Mouse (Mus musculus): ENCODE measurements around the gene Olfr1425.
"Not testable (repeated sequence)": the region's sequence is repeated elsewhere in the genome, so short reads cannot be mapped to it uniquely, and the experiment has no call there.

The Olfr1425 gene

DNA sequence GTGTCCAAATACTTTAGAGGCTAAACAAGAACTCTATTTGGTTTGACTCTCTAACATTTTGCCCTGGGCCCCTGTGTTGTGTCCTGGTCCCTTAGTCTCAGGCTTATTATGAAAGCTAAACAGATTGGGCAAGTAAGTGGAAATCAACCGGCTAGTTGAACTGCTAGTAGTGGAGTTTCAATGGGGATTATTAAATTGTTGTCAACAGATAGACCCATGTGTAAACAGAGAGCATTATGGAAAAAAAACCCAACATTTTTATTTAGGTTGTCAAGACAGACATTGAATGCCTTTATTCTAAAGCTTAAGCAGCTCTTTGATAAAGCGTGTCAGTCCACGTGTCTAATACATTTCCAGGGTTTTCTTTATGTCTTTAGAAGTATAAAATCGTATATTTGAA, at the start of gene Olfr1425:
Gene Olfr1425 (minus strand): TSS at position 101 of the 400 bp plus-strand sequence.
- DNase-seq (ENCODE audit: low read depth) = not testable (repeated sequence)

DNA sequence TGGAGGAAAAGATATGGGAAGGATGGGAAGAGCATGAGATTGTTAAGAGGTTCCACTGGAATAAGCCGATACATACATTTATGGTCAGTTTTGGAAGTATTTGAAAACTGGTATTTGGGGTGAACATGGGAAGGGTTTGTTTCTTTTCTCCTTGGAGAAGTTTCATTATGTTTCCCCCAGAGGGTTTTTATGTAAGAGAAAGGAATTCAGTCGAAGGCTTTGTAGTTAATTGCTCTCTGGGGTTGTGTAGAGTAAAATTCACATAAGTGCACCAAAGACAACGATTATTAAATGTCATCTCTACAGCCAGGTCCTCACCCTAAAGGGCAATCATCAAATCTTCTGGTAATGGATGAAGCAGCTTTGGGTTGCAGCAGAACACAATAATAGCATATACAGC, 45.6 kb upstream of the Olfr1425 start, which contains the start of gene Olfr76:
Gene Olfr76 (minus strand): TSS at position 101 of the 400 bp plus-strand sequence.
- no peak for DNase-seq (ENCODE audit: low read depth)

DNA sequence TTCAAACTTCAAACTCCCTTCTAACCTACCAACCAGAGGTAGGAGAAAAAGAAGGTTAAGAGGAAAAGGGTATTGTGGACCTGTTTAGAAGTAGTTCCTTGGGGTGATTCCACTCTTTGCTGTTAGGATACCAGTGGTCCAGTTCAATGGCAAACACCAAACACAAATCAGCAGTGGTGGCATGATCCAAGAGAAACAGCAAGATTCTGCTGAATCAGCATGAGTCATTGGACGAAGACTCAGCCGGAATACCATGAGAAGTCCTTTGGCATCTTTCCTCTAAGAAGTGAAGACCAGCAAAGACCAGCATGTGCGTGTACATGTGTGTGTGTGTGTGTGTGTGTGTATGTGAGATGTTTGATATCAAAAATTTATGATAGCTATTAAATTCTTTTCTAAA, 38.9 kb upstream of the Olfr1425 start:
- DNase-seq (ENCODE audit: low read depth) = no peak

DNA sequence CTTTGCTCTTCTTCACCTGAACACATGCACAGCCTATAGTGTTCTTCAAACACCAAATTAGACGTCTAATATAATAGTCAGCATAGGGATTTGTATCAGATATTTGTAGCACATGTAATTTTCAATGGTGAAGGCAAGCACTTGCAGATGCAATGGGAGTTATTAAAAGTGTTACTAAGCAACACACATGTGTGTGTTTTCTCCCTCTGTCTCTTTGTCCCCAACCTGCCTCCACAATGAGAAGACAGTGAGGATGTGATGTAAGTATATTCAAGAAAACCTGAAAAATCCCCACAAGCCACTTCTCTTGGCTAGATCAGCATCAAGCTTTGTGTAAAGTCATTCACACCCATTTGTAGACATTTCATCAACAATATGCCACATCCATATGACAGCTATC, 38.3 kb upstream of the Olfr1425 start, which contains the start of gene Olfr1428:
Gene Olfr1428 (minus strand): TSS at position 101 of the 400 bp plus-strand sequence.
- DNase-seq (ENCODE audit: low read depth) = no peak

DNA sequence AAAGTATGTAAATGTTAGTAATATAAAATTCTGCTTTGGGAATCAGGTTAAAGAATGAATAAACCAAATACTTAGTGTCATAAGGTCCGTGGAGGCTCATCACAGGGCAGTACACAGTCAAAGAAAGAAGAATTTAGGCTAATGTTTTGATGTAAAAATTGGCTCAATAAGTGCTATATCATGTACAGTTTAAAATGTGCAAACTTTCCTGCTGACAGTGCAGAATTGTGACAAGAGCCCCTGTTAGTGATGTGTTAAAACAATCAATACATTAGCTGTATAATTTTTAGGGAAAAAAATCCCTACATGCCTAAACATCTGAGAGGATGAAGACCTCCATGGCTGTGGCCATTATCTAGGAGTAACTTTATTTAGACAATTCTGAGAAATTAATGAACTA, 36.3 kb upstream of the Olfr1425 start:
- no peak for DNase-seq (ENCODE audit: low read depth)

DNA sequence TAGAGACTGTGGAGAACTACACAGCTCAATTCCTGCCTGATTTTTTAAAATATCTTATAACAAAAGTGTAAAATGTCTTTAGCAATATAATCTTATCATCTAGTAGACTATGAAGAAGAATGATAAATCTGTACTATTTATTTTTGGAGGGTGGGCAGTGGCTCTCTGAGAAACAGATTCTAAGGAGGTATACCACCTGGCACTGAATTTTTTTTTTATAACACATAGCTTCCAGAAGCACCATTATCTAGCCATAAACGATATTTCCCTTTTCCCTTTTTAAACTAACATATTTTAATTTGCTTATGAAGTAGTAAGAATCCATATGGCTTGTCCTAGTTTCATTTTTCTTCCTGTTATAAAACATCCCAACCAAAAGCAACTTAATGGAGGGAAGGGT, 27.0 kb upstream of the Olfr1425 start:
- DNase-seq (ENCODE audit: low read depth) = no peak

DNA sequence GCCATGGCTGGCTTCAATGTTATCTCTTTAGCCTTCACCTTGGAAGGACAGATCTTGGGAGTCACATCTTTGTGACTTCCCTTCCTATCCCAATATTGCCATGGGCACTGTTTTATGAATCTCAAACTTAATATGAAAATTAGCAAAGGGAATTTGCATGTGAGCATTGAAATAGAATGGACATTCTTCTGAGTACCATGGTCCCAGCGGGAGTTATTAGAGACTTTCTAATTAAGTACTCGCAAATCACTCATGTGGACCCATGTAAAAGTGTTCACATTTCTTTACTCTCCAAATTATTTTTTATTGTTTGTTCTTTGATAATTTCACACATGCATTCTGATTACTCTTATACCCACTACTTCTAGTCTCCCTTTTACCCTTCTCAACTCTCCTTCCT, 25.7 kb upstream of the Olfr1425 start, which contains the start of gene Olfr1427:
Gene Olfr1427 (minus strand): TSS at position 101 of the 400 bp plus-strand sequence.
- DNase-seq (ENCODE audit: low read depth) = no peak

DNA sequence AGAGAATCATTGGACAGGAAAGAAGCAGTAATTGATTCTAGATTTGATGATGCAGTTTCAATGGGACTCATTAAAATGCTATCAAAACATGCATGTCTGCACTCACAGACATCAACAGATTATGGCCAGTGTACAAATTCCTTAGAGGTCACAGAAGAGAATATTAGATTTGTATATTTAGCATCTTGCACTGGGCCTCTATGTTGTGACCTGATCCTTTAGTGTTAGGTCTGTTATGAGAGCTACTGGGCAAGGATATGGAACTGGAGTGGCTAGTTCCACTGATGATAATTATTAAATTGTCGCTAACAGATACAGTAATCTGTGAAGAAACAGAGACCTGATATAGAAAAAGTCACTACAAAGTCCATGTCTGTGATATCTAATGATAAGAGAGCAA, 14.4 kb upstream of the Olfr1425 start, which contains the start of gene Olfr1426:
Gene Olfr1426 (minus strand): TSS at position 101 of the 400 bp plus-strand sequence.
- no peak for DNase-seq (ENCODE audit: low read depth)

DNA sequence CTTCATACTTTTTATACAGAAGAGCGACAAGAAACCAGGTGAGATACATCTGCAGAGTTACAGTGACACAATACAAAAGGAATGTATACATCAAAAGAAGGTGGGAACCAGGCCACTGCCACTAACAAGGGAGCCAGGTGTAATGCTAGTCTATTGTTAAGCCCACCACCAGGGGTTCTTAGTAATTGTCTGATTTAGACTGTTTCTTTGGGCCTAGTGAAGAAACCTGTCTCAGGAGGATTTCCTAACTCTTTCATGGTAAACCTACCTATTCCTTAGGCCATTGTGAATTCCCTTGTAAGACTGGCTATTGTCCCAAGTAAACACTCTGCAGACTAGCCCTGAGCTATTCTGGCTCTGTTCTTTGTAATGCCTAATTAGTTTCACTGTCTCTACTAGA, 8.0 kb downstream of the Olfr1425 start:
- DNase-seq (ENCODE audit: low read depth) = not testable (repeated sequence)

DNA sequence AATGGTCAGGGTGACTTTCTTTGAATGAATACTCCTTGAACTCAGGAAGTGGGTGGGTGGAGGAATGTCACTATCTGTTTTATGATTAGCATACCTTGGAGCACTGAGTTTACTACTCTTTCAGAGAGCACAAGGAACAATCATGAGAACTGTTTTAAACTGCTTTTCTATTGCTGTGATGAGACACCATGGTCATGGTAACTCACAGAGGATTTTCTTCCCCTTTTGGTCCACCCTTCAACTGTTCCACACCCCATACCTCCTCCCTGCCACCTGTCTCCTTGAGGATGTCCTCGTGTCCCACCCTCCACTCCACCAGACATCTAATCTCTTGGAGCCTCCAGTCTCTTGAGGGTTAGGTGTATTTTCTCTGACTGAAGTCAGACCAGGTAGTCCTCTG, 9.7 kb downstream of the Olfr1425 start:
- not testable (repeated sequence) for DNase-seq (ENCODE audit: low read depth)

DNA sequence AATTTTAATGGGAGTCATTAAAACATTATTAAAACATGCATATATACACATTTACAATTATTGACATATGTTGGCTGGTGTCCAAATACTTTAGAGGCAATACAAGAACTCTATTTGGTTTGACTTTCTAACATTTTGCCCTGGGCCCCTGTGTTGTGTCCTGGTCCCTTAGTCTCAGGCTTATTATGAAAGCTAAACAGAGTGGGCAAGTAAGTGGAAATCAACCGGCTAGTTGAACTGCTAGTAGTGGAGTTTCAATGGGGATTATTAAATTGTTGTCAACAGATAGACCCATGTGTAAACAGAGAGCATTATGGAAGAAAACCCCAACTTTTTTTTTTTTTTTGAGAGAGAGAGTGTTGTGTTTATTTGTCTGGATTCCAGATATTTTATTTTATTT, 14.9 kb downstream of the Olfr1425 start, which contains the start of gene Olfr1424:
Gene Olfr1424 (minus strand): TSS at position 101 of the 400 bp plus-strand sequence.
- not testable (repeated sequence) for DNase-seq (ENCODE audit: low read depth)

DNA sequence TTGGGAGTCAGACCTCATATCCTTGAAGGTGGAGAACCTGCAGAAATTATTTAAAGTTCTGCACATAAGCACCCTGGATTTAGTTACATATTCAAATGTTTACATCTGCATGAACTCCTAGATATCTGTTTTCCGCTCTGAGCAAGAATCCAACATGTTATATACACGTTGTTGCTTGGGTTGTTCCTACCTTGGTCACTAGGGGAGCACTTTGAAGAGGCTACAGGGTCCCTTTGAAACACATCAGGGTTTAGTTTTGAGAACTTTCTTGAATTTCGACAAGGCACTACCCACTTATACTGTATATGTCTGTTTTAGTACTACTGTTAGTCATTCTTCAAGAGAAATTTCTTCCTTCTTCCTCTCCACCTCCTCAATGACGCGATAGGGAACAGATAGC, 34.4 kb downstream of the Olfr1425 start:
- DNase-seq (ENCODE audit: low read depth) = no peak

DNA sequence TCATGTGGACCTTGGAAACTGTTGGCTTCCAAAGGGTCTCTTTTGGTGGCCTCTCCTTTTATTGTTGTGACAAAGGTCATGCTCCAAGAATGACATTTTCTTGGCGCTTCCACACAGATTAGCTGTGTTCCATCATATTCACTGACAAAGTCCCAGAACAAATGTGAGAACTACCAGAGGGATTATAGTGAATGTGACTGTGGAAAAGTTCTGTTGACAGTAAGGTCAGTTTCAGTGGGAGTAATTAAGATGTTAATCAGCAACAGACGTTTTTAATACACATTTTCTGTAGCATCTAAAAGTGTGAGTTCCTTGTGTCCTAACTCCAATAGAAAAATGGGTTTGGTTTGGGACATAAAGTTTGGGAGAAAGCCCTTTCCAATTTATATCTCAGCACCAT, 36.3 kb downstream of the Olfr1425 start, which contains the start of gene Olfr1423:
Gene Olfr1423 (minus strand): TSS at position 101 of the 400 bp plus-strand sequence.
- DNase-seq (ENCODE audit: low read depth) = no peak

DNA sequence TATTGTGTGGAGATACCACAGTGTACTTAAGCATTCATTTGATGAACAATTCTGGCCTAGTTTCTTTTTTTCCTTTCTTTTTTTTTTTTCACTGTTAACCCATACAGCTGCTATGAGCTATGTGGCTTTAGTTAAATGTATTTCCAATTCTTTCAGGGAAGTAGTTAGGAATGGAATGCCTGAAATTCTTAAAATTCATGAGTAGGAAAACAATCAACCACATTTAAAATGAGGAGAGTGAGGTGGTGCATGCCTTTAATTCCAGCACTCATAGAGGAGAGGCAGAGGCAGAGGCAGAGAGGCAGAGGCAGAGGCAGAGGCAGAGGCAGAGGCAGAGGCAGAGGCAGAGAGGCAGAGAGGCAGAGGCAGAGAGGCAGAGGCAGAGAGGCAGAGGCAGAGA, 39.8 kb downstream of the Olfr1425 start:
- no peak for DNase-seq (ENCODE audit: low read depth)

DNA sequence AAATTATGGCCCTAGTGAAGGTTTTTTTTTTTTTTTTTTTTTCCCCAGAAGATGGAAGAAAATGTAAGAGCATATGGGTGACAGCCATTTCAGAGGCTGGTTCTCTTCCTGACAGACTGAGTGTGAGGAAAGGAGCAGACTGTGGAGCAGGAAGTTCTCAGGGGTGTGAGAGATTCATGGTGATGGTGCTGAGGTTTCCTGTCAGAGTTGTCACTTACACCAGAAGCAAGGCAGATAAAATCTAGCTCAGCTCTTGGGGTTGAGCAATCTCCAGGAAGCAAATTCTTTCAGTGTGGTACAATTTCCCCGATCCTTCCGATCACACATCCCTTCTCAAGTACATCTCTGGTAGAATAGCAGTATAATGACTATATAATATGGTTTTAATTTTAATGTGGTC, 50.9 kb downstream of the Olfr1425 start:
- no peak for DNase-seq (ENCODE audit: low read depth)

DNA sequence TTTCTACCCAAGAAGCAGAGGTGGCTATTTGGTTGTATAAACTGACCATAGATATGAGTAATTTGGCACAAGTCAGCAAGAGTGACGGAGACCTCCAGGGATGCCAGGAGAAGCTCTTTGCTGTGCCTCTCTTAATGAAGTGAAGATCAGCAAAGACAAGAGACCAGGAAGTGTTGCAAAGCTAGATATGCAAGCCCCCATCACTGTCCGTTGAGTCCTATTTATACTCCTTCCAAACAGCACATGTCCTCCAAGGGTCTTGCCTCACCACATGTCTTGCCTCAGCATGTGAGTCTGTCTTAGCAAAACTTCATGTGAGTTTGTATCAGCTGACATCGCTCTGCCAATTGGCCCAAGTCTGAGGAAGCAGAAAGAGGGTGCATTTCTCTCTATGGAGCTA, 52.2 kb downstream of the Olfr1425 start:
- no peak for DNase-seq (ENCODE audit: low read depth)

DNA sequence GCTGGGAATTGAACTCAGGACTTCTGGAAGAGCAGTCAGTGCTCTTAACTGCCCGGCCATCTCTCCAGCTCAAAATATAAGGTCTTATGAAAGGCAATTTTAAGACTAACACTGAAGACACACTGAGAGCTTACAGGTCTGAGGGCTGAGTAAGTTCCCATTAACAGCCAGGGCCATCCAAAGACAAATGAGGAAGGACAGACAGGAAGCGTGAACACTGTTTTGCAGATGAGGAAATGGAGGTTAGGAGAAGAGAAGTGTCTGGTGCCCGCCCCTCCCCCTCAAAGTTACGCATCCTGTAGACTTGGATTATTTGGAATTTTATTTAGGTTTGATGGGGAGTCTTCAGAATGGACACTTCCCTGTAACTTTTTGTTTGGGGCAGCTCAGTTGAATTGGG, 53.4 kb downstream of the Olfr1425 start:
- DNase-seq (ENCODE audit: low read depth) = no peak
